Mouse (Mus musculus) brain, embryonic 14.5 days (tissue): ENCODE measurements around the gene Thap3.

Source experiments
- CTCF ChIP-seq: fragments of 200-500 bp; IDR thresholded peaks from 2 replicates; pipeline ENCODE4 v1.5.1; 2012; ENCODE audit warnings: inconsistent platforms, mild to moderate bottlenecking, moderate library complexity, borderline replicate concordance; ENCODE audit not compliant: insufficient read depth, insufficient read length; ENCODE audit errors: extremely low read depth
- POLR2A ChIP-seq: fragments of 200-500 bp; IDR thresholded peaks from 2 replicates; pipeline ENCODE4 v1.6.1; 2012; ENCODE audit warnings: mild to moderate bottlenecking, inconsistent platforms, borderline replicate concordance; ENCODE audit not compliant: poor library complexity, insufficient read depth, insufficient read length, severe bottlenecking; ENCODE audit errors: extremely low read depth

DNA sequence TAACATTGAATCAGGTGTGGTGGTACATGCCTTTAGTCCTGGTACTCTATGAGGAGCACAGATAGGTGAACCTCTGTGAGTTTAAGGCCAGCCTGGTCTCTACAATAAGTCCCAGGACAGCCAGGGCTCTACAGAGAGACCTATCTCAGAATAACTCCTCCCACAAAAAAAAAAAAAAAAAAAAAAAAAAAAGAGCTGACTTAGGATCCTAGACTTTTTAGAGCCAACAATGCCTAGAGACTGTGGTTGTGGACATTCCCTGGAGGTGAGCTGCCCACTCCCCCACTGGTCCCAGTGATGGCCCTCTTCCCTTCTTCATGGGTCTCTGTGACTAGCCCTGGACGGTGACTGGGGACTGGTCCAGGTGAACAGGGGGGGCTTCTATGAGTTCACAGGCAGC is 33.0 kb downstream of the Thap3 start:
- TF ChIP-seq POLR2A (no peak), CTCF (no peak)
